Mouse (Mus musculus) CH12.LX (cell line): Measurements from ENCODE around the gene Cntrob. TPM values are rescaled to one million over a fixed set of nuclear protein-coding genes. Genes with fewer than 3 reads are reported as not detected.

Experiments used
- DNase-seq: peaks from one replicate; pipeline ENCODE4 v3.0.0-alpha.2; 2013; ENCODE audit errors: extremely low read depth
- H3K27ac ChIP-seq: 2 replicates; pipeline ENCODE4 v1.5.1; 2012; ENCODE audit warnings: low read depth, mild to moderate bottlenecking, control low read depth, moderate library complexity; ENCODE audit not compliant: insufficient read depth
- H3K27me3 ChIP-seq: replicated peaks from 2 replicates; pipeline ENCODE3; 2012; ENCODE audit warnings: inconsistent platforms
- H3K36me3 ChIP-seq, 2 experiments: replicated peaks in 1 of 2; 2 replicates each; pipeline versions ENCODE3 to v1.6.1; 2012; ENCODE audit warnings: inconsistent platforms in 1 of 2, low read length in 1 of 2, mild to moderate bottlenecking in 1 of 2, mixed read lengths in 1 of 2, moderate library complexity in 1 of 2; ENCODE audit not compliant: control insufficient read depth in 1 of 2, insufficient read depth in 1 of 2
- H3K4me1 ChIP-seq, 2 experiments: 2 replicates each; pipeline ENCODE4 v1.6.1; 2012; ENCODE audit warnings: inconsistent platforms in 1 of 2, moderate library complexity in 1 of 2; ENCODE audit not compliant: insufficient read depth in 2 of 2, control insufficient read depth in 1 of 2
- H3K4me2 ChIP-seq: 2 replicates; pipeline ENCODE4 v1.6.1; 2012; ENCODE audit warnings: low read depth, mild to moderate bottlenecking, control low read depth; ENCODE audit not compliant: poor library complexity, insufficient read depth, severe bottlenecking
- H3K4me3 ChIP-seq, 3 experiments: fragments of 150-350 bp in 1 of 3; sonication (generic) in 1 of 3; replicated peaks in 1 of 3; 2 replicates each; pipeline versions ENCODE3 to v1.5.1; 2011 to 2012; ENCODE audit warnings: low read depth in 2 of 3, low read length in 2 of 3, mild to moderate bottlenecking in 2 of 3, moderate library complexity in 2 of 3, control low read depth in 1 of 3, improper control_type of control experiment in 1 of 3, inconsistent platforms in 1 of 3, mixed read lengths in 1 of 3; ENCODE audit not compliant: poor library complexity in 1 of 3
- H3K79me2 ChIP-seq: replicated peaks from 2 replicates; pipeline ENCODE4 v1.6.1; 2012; ENCODE audit warnings: mild to moderate bottlenecking, moderate library complexity; ENCODE audit not compliant: control insufficient read depth, poor library complexity, insufficient read depth, severe bottlenecking; ENCODE audit errors: extremely low read depth
- H3K9ac ChIP-seq: 2 replicates; pipeline ENCODE4 v1.6.1; 2012; ENCODE audit warnings: low read depth, mild to moderate bottlenecking, control low read depth, moderate library complexity; ENCODE audit not compliant: insufficient read depth
- H3K9me3 ChIP-seq: replicated peaks from 2 replicates; pipeline ENCODE3; 2012; ENCODE audit warnings: low read length, inconsistent platforms, mixed read lengths
- CHD1 ChIP-seq: IDR thresholded peaks from 2 replicates; pipeline ENCODE4 v1.6.1; 2012; ENCODE audit warnings: low read depth, low read length, improper control_type of control experiment, inconsistent platforms
- IRF4 ChIP-seq: IDR thresholded peaks from 2 replicates; pipeline ENCODE4 v1.6.1; 2014; ENCODE audit warnings: low read depth, mild to moderate bottlenecking, inconsistent platforms, low read length, improper control_type of control experiment
- KAT2A ChIP-seq: IDR thresholded peaks from 2 replicates; pipeline ENCODE4 v1.6.1; 2012; ENCODE audit warnings: low read length, improper control_type of control experiment, inconsistent platforms; ENCODE audit not compliant: insufficient replicate concordance
- MAFK ChIP-seq: IDR thresholded peaks from 2 replicates; pipeline ENCODE4 v1.6.1; 2011; ENCODE audit warnings: low read length, improper control_type of control experiment; ENCODE audit not compliant: insufficient replicate concordance
- MAX ChIP-seq: IDR thresholded peaks from 2 replicates; pipeline ENCODE4 v1.6.1; 2011; ENCODE audit warnings: low read length, improper control_type of control experiment
- MAZ ChIP-seq: IDR thresholded peaks from 2 replicates; pipeline ENCODE4 v1.6.1; 2012; ENCODE audit warnings: low read depth, mild to moderate bottlenecking, inconsistent platforms, low read length, improper control_type of control experiment, moderate library complexity
- MEF2A ChIP-seq: IDR thresholded peaks from 2 replicates; pipeline ENCODE4 v1.6.1; 2014; ENCODE audit warnings: low read depth, mild to moderate bottlenecking, inconsistent platforms, low read length, improper control_type of control experiment, borderline replicate concordance
- MXI1 ChIP-seq: IDR thresholded peaks from 2 replicates; pipeline ENCODE4 v1.6.1; 2011; ENCODE audit warnings: mild to moderate bottlenecking, low read depth, low read length, improper control_type of control experiment
- NELFE ChIP-seq: IDR thresholded peaks from 2 replicates; pipeline ENCODE4 v1.6.1; 2011; ENCODE audit warnings: low read depth, low read length, improper control_type of control experiment
- NRF1 ChIP-seq: IDR thresholded peaks from 2 replicates; pipeline ENCODE4 v1.6.1; 2014; ENCODE audit warnings: low read depth, mild to moderate bottlenecking, inconsistent platforms, low read length, improper control_type of control experiment, moderate library complexity
- POLR2AphosphoS2 ChIP-seq: IDR thresholded peaks from 2 replicates; pipeline ENCODE4 v1.6.1; 2011; ENCODE audit warnings: low read depth, low read length, improper control_type of control experiment
- RAD21 ChIP-seq: IDR thresholded peaks from 2 replicates; pipeline ENCODE4 v1.6.1; 2011; ENCODE audit warnings: low read depth, mild to moderate bottlenecking, low read length, improper control_type of control experiment, moderate library complexity
- RCOR1 ChIP-seq: conservative IDR thresholded peaks from 2 replicates; pipeline ENCODE4 v1.6.1; 2012; ENCODE audit warnings: low read depth, mild to moderate bottlenecking, inconsistent platforms, low read length, improper control_type of control experiment
- SIN3A ChIP-seq: IDR thresholded peaks from 2 replicates; pipeline ENCODE4 v1.6.1; 2012; ENCODE audit warnings: low read length, improper control_type of control experiment, inconsistent platforms
- SMC3 ChIP-seq: IDR thresholded peaks from 2 replicates; pipeline ENCODE4 v1.6.1; 2011; ENCODE audit warnings: low read depth, low read length, improper control_type of control experiment
- TBP ChIP-seq: conservative IDR thresholded peaks from 2 replicates; pipeline ENCODE4 v1.6.1; 2011; ENCODE audit warnings: low read depth, low read length, improper control_type of control experiment
- USF2 ChIP-seq: conservative IDR thresholded peaks from 2 replicates; pipeline ENCODE4 v1.6.1; 2011; ENCODE audit warnings: low read depth, low read length, improper control_type of control experiment
- ZKSCAN1 ChIP-seq: IDR thresholded peaks from 2 replicates; pipeline ENCODE4 v1.6.1; 2012; ENCODE audit warnings: low read depth, inconsistent platforms, low read length, improper control_type of control experiment, borderline replicate concordance
- ZMIZ1 ChIP-seq: IDR thresholded peaks from 2 replicates; pipeline ENCODE4 v1.6.1; 2012; ENCODE audit warnings: low read depth, mild to moderate bottlenecking, inconsistent platforms, low read length, improper control_type of control experiment
- ZNF384 ChIP-seq: IDR thresholded peaks from 2 replicates; pipeline ENCODE4 v1.6.1; 2012; ENCODE audit warnings: low read depth, low read length, improper control_type of control experiment, inconsistent platforms
- dilution Hi-C: fragments of 300-500 bp; cut with MboI; formaldehyde crosslinking; loops from 2 replicates; pipeline ENCODE4 v1.14.3; 2020; ENCODE audit warnings: low sequenced_read_pairs; ENCODE audit not compliant: extremely low pct_unique_long_range_greater_than_20kb, extremely low pct_ligation_motif_present
- in situ Hi-C: fragments of 300-500 bp; cut with MboI; formaldehyde crosslinking; loops from 3 replicates; pipeline ENCODE4 v1.14.3; 2019; ENCODE audit warnings: low sequenced_read_pairs, low pct_ligation_motif_present, low pct_unique_long_range_greater_than_20kb, mixed read lengths
- polyA plus RNA-seq: library from polyadenylated mRNA; unstranded; fragments of >175 nt; gene quantifications from 2 replicates; pipeline ENCODE4 v1.2.1, GENCODE M21; 2012; ENCODE audit warnings: low read depth; ENCODE audit not compliant: insufficient read length
- total RNA-seq, 2 experiments: library from RNA; depleted of rRNA; stranded (reverse); fragments of 300-350 nt in 1 of 2; fragments of >200 nt in 1 of 2; gene quantifications; 2 replicates each; pipeline ENCODE4 v1.2.3; 2012 to 2014

Gene Cntrob
- total and polyA plus RNA-seq, 3 experiments, result 16.4 to 36.6 (median 18.9) TPM

DNA sequence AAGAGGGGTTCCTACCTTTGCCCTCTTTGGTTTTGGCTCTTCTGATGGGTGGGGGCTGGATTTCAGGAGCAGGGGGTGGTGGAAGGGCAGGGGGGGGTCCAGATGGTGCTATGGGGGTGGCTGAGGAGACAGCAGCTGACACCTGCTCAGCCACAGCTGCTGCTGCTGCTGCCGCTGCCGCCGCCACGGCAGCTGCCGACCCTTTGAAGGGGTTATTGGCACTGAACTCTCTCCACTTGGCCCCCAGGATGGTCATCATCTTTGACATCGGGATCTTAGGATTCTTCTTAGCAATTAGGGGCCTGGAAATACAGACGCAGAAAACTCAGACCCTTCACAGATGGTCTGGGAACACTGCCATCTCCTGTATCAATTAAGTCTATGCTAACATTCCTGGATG, 38.4 kb upstream of the Cntrob start:
- peaks cover 3 to 25% of the 10 kb centered on the region in 2 experiments; a peak in 3 of 4 replicates for H3K4me1 ChIP-seq
- no peaks in the 10 kb centered on the region for H3K9me3 ChIP-seq
- no peak for DNase-seq
- H3K36me3 ChIP-seq, result peaks cover 50 to 80% of the 10 kb centered on the region in 2 experiments
- in situ Hi-C loops, result no loop called here
- no peak overlapping the region for H3K9ac ChIP-seq
- TF ChIP-seq MAX (no peak), MXI1 (no peak), IRF4 (no peak), SIN3A (no peak), MAZ (no peak), NELFE (no peak), ZKSCAN1 (no peak)
- H3K4me2 ChIP-seq, result no peak overlapping the region
- no peaks in the 10 kb centered on the region for H3K79me2 ChIP-seq
- H3K4me3 ChIP-seq, result no peak overlapping the region
- dilution Hi-C loops, result no loop called here
- no peak overlapping the region for H3K27ac ChIP-seq
- no peaks in the 10 kb centered on the region for H3K27me3 ChIP-seq

DNA sequence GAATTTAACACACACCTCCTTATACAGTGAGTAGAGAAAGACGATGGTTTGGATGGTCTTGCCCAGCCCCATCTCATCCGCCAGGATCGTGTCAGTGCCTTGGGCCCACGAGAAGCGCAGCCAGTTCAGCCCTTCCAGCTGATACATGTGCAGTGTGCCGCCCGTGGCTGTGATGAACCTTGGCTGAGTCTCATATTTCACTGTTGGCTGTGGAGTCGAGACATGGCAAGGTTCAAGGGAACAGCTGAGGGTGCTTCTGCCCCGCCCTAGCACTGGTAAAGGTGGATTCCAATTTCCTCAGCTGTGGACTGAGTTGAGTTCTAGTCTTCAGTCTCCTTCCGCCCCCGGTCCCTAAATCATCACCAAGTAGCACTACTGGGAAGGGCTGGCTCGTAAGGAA, 34.1 kb upstream of the Cntrob start:
- TF ChIP-seq RCOR1 (no peak), TBP (no peak), MEF2A (no peak), MAZ (no peak), SMC3 (no peak), MAFK (no peak), NRF1 (no peak), ZNF384 (no peak), USF2 (no peak), ZKSCAN1 (no peak), ZMIZ1 (no peak), RAD21 (no peak), POLR2AphosphoS2 (no peak), IRF4 (no peak), CHD1 (no peak), KAT2A (no peak), NELFE (no peak), MAX (no peak)
- TF ChIP-seq, all 38 proteins: peak for 0
- Histone ChIP-seq H3K36me3 (peaks cover 75 to 98% of the 10 kb centered on the region in 2 experiments), H3K4me2 (no peak overlapping the region), H3K27me3 (no peaks in the 10 kb centered on the region), H3K79me2 (no peaks in the 10 kb centered on the region), H3K9ac (no peak overlapping the region), H3K27ac (no peak overlapping the region), H3K4me3 (no peak overlapping the region), H3K4me1 (peaks cover 0 to 2% of the 10 kb centered on the region in 2 experiments; a peak in 1 of 4 replicates), H3K9me3 (no peaks in the 10 kb centered on the region)
- no peak for DNase-seq
- in situ Hi-C loops, result no loop called here
- dilution Hi-C loops, result no loop called here
